Mouse (Mus musculus): Measurements from ENCODE around the gene Myg1.

Gene Myg1

DNA sequence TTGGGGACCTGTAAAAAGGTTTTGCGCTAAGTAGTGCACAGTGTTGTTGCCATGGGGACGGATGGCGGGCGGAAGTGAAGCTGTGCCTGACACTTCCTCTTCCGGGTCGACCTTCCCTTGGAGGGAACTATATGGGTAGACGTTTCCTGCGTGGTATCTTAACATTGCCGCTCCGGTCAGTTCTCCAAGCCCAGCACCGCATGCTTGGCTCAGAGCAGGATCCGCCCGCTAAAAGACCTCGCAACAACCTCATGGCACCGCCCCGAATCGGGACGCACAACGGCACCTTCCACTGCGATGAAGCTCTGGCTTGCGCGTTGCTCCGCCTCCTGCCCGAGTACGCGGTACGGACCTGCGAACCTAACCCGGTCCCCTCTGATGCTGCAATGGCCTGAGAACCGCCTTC, at the start of gene Myg1:
Gene Myg1 (plus strand): TSS at position 100 of the 406 bp plus-strand sequence.
- in situ Hi-C loops (cut with MboI, MseI) = no loop called here

DNA sequence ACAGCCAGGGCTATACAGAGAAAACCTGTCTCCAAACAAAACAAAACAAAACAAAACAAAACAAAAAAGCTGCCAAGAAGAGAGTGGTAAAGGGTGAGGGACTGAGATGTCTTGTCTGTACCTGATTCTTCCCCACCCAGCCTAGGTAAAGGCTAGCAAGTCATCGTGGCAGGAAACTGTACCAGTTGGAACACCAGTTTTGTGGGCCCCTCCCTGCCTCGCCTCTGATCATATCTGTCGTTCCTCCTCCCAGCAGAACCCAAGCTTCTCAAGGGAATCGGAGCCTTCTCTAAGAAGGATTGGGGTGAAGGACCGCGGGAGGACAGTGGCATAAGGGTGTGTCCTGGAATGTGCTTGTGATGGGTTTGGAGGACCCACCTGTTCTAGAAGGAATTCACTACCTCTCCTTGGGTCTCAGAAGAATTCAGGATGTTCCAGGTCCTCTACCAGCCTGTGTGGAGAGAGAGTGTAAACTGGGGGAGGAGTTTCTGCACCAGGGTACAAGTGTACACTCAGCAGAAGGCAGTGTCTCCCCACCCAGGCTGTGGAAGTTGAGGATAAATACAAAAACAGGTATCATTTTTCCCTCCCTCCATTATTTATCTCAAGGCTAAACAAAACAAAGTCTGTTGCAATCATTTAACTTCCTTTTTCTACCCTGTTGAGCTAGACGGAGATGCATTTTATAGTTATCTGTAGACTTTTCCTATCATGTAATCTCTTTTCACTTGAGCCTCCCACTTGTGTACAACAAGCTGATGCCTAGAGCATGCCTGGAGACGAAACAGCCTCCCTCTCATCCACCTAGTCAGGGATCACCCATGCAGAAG, 48.8 kb upstream of the Myg1 start:
- in situ Hi-C loops (cut with MboI, MseI) = no loop called here

DNA sequence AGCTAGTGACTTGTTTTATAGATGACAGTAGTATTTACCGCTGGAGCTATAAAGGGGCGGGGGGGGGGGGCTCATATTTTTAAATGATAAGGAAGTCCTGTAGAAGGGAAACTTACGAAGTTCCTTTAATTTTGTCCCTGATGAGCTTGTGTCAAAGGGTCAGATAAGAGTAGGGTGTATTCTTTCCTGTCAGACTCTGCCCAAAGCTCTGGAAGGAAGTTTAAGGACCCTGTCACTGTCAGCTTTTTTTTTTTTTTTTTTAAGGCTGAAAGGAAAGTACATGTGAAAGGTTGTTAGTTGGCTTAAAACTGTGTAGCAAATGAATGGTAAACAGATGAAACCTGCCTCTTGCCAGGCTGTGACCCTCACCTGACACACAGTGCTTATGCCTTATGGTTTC, 47.9 kb upstream of the Myg1 start:
- in situ Hi-C loops (cut with MboI, MseI) = no loop called here

- in situ Hi-C loops (cut with MboI, MseI) = no loop called here
Measured at GRCm38 (mm10) chr15:102287395-102287794, 44.1 kb upstream of the Myg1 start.

- in situ Hi-C loops (cut with MboI, MseI) = no loop called here
Measured at GRCm38 (mm10) chr15:102295633-102296367, 35.7 kb upstream of the Myg1 start, which contains the start of gene Espl1. TSS of gene Espl1 (plus strand) at chr15:102296266.

DNA sequence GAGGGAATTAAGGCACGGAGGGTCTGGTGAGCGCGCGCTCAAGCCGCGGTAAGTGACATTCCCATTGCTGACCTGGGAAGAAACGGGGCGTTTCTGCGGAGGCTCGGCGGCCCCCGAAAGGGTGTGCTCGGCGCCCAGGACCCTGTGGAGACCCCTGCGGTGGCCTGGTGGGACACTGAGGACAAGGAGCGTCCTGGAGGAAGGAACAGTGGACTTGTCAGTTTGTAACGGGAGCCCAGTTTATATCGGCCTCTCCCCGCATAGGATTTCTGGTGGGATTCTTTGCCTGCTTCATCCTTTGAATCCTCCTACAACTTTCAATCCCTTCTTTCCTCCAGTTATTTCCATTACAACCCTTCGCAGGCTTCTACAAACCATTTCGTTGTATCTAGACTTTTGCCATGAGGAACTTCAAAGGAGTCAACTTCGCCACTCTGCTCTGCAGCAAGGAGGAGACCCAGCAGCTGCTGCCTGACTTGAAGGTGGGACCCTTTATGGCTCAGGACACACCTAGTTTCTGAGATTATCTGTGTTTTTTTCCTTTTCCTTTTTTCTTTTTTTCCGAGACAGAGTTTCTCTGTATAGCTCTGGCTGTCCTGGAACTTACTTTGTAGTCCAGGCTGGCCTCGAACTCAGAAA, 35.0 kb upstream of the Myg1 start:
- in situ Hi-C loops (cut with MboI, MseI) = no loop called here

GRCm38 (mm10) chr15:102302542-102302941, 29.0 kb upstream of the Myg1 start:
- in situ Hi-C loops (cut with MboI, MseI) = no loop called here

GRCm38 (mm10) chr15:102308717-102309116, 22.8 kb upstream of the Myg1 start:
- in situ Hi-C loops (cut with MboI, MseI) = no loop called here

DNA sequence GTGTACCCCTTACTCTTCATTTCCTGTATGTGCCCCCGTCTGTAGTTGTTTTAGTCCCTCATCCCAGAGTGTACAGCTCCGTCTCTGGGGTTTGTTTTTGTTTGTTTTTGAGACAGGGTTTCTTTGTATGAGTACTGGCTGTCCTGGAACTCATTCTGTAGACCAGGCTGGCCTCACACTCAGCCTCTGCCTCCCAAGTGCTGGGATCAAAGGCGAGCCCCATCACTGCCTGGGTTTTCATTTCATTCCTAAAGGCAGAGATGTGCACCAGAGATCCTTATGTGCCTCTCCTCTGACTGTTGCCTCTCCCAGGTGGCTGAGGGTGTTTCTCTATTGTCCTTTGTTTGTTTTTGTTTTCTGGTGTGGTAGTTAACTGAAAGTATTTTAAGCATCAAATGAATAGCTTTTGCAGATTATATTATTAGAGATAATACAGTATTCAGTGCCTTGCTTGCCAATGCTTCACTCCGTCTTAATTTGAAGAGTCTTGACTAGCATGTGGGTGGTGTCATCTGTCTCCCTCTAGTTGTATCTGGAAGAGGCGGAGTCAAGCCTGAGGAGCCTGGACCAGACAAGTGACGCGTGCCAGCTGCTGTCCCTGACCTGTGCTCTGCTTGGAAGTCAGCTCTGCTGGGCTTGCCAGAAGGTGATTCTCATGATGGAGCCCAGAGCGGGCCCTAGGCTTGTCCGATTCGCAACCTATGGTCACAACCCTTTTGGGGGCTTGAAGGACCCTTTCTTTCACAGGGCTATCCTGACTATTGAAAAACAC, 21.2 kb upstream of the Myg1 start:
- in situ Hi-C loops (cut with MboI, MseI) = no loop called here

- in situ Hi-C loops (cut with MboI, MseI) = no loop called here
Measured at GRCm38 (mm10) chr15:102311489-102311888, 20.0 kb upstream of the Myg1 start.

DNA sequence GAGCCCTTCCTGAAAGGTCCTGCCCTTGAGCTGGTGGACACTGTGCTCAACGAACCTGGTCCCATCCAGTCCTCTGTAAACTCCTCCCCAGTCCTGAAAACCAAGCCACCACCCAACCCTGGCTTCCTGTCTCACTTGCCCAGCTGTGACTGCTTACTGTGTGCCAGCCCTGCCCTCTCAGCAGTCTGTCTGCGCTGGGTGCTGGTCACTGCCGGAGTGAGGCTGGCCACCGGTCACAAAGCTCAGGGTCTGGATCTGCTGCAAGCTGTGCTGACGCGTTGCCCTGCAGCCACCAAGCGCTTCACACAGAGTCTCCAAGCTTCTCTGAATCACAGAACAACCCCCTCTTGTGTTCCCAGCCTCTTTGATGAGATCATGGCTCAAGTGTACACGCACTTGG, 16.2 kb upstream of the Myg1 start:
- in situ Hi-C loops (cut with MboI, MseI) = no loop called here

DNA sequence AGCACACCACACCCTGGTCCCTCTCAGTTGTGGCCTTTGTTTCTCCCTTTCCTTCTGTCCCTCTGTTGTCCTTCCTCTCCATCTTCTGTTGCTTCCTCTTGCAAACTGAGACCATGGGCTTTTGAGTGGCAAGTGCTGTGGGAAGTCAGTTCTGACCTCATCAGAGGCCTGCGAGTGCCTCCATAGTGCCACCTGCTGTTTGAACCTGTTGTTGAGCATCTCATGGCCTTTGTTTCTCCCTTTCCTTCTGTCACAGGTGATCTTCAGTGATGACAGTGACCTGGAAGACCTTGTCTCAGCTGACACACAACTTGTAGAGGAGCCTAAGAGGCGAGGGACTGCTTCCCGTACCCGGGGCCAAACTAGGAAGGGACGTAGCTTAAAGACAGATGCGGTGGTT, 15.2 kb upstream of the Myg1 start:
- in situ Hi-C loops (cut with MboI, MseI) = no loop called here

DNA sequence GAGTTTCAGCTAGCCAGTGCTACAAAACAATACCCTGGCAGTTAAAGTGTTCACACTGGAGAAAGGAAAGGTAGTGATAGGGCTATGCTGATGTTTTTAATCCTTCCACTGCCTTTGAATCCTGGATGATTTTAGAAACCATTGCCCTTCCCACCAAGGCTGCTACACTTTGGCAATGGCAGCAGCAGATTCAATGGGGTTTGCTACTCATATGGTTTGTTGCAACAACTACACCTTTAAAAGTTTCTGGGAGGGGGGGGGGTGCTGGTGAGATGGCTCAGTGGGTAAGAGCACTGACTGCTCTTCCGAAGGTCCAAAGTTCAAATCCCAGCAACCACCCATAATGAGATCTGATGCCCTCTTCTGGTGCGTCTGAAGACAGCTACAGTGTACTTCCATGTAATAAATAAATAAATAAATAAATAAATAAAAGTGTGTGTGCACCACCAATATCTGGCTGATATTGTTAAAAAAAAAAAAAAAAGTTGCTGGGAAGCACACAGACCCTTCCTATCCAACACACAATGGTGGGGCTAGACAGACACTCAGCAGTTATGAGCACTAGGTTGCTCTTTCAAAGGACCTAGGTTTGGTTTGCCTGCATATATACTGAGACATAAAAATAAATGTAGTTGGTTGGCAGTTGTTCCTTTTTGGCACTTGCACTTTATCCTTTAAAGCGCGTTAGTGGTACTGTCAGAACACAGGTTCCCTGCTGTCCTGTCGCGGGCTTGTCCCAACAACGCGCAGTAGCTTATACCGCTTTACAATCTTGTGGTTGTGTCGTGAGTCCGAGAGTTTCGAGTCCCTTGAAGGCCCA, 6.6 kb upstream of the Myg1 start:
- in situ Hi-C loops (cut with MboI, MseI) = no loop called here

DNA sequence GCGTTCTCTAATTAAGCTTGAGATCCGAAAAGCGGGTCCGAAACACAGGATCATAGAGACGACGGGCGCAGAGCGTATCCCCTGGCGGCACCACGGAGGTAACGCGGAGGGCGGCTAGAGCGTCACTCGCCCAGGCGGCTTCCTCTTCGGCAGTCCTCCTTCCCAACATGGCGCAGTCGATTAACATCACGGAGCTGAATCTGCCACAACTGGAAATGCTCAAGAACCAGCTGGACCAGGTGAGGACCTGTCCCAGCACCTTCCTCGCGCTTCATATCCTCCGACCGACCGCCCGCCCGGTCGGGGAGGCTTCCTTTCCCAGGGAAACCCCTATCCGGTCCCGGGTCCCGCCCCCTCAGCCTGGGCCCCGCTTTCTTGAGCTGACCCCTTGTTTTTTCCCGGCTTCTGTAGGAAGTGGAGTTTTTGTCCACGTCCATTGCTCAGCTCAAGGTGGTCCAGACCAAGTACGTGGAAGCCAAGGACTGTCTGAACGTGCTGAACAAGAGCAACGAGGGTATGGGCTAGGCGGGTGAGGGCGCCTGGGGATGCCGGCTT, 5.4 kb upstream of the Myg1 start, which contains the start of gene Pfdn5:
Gene Pfdn5 (plus strand): TSS at position 95 of the 555 bp plus-strand sequence.
- in situ Hi-C loops (cut with MboI, MseI) = no loop called here

GRCm38 (mm10) chr15:102326892-102327291, 4.6 kb upstream of the Myg1 start:
- in situ Hi-C loops (cut with MboI, MseI) = no loop called here

- in situ Hi-C loops (cut with MboI, MseI) = loop anchor here (5.0 kb wide), 1 partner anchor 92 kb away; no protein-coding TSS in a partner anchor
Measured at GRCm38 (mm10) chr15:102335254-102335653, 3.7 kb downstream of the Myg1 start.

- in situ Hi-C loops (cut with MboI, MseI) = loop anchor here (5.0 kb wide), 1 partner anchor 91 kb away; no protein-coding TSS in a partner anchor
Measured at GRCm38 (mm10) chr15:102335925-102336324, 4.4 kb downstream of the Myg1 start.

- in situ Hi-C loops (cut with MboI, MseI) = loop anchor here (5.0 kb wide), 1 partner anchor 90 kb away; no protein-coding TSS in a partner anchor
Measured at GRCm38 (mm10) chr15:102336946-102337345, 5.4 kb downstream of the Myg1 start.

DNA sequence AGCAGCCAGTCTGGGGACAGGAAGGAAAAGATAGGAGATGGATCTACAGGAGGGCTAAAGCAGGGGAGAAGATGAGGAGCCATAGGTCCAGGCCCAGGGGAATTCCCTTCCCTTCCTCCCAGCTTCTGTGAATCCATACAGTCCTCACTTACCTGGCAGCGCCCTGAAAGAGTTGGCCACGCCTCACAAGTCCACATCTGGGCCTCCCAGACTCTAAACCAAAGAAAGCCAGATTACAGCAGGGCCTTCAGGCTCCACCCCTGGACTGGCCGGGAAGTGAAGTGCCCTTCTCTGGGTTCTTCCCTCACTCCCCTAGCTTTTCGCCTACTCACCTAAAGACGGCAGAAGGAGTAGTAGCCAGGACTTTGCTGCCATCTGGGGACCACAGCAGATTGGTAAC, 8.1 kb downstream of the Myg1 start:
- in situ Hi-C loops (cut with MboI, MseI) = loop anchor here (5.0 to 10.0 kb wide), 2 partner anchors 88 to 1115 kb away; partner anchors contain the start of gene Nckap1l

DNA sequence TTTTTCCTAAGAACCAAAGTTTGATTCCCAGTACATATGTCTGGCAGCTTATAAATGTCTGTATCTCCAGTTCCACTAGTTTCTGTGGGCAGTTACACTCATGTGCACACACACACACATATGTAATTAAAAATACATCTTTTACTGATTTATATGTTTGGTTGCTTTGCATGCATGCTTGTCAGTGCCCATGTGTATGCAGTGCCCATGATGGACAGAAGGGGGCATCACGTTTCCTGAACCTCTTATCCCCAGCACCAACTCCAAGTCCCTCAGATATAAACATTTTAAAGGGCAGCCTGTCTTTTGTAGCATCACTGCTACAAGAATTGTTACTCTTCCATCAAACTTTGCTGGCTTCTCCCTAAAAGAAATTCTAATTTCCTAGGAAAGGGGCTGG, 10.1 kb downstream of the Myg1 start:
- in situ Hi-C loops (cut with MboI, MseI) = loop anchor here (10.0 kb wide), 1 partner anchor 1113 kb away; the partner anchor contains the start of gene Nckap1l

All from regulatory T cell (primary cell).